Mouse (Mus musculus): ENCODE measurements around the gene Atxn2. TPM values are rescaled to one million over a fixed set of nuclear protein-coding genes. Genes with fewer than 3 reads are reported as not detected.
A peak's percentile ranks its signal among the peaks of the same experiment; 100 is the strongest.

Gene Atxn2
- polyA plus RNA-seq, 1 experiment from 2014 or later, result 38.9 TPM

GRCm38 (mm10) chr5:121809667-121810224, 98.6 kb downstream of the Atxn2 start:
- H3K27me3 ChIP-seq (ENCODE audit: insufficient read depth, low read length), result no peaks in the 10 kb centered on the region
- no peaks in the 10 kb centered on the region; the same call in 1 of the 2 replicates for H3K4me1 ChIP-seq (ENCODE audit: insufficient read depth, low read length)
- no peaks in the 10 kb centered on the region for H3K9me3 ChIP-seq (ENCODE audit: low read length)
- no peak overlapping the region for H3K9ac ChIP-seq (replicated peaks; ENCODE audit: low read length)
- H3K27ac ChIP-seq (ENCODE audit: low read length), result no peak overlapping the region
- peaks cover 46% of the 10 kb centered on the region for H3K36me3 ChIP-seq (ENCODE audit: insufficient read depth, low read length)
- 64% methylated on average over 5 of the region's 5 CpGs for WGBS
- ATAC-seq (ENCODE audit: low FRiP score, low TSS enrichment), result no peak
- no peak overlapping the region for H3K4me2 ChIP-seq (replicated peaks; ENCODE audit: low read depth, low read length)
- H3K4me3 ChIP-seq (ENCODE audit: low read length), result no peak overlapping the region

DNA sequence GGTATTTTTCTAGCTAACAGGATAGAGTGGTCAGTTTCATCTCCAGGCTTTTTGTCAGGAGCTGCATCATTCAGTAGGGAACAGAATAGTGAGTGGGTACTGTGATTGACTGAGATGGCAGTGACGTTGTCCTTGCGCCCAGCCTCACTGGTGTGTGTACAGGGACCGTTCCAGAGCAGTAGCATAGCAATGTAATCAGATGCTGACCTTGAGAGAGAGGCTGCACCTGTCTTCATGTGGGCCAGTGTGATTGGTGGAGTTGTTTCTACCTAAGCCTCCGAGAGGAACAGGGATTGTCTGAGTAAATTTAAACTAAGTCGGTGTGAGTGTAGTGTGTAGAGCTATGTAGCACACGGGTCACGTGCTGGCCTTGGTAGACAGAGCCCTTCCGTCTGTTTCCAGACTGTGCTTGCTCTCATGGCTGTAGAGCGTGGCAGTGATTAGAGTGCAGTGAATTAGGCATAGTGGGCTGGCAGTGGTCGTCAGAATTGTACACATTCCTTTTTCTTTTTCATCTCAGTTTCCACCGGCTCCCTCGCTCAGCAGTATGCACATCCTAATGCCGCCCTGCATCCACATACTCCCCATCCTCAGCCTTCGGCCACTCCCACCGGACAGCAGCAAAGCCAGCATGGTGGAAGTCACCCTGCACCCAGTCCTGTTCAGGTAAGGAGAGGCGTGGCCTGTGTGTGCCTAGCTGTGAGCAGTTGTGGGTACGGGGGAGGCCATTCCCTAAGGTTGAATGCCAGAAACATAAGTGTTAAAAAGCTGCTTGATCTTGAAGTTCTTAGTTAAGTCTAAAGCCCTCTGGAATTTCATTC, 99.4 kb downstream of the Atxn2 start:
- Histone ChIP-seq H3K4me1 (ENCODE audit: insufficient read depth, low read length) (no peaks in the 10 kb centered on the region; the same call in 1 of the 2 replicates), H3K36me3 (ENCODE audit: insufficient read depth, low read length) (peaks cover 50% of the 10 kb centered on the region), H3K4me2 (replicated peaks; ENCODE audit: low read depth, low read length) (no peak overlapping the region), H3K27ac (ENCODE audit: low read length) (no peak overlapping the region), H3K9me3 (ENCODE audit: low read length) (no peaks in the 10 kb centered on the region), H3K9ac (replicated peaks; ENCODE audit: low read length) (no peak overlapping the region), H3K4me3 (ENCODE audit: low read length) (no peak overlapping the region), H3K27me3 (ENCODE audit: insufficient read depth, low read length) (no peaks in the 10 kb centered on the region)
- WGBS, result 87% methylated on average over 17 of the region's 17 CpGs
- ATAC-seq (ENCODE audit: low FRiP score, low TSS enrichment), result no peak

DNA sequence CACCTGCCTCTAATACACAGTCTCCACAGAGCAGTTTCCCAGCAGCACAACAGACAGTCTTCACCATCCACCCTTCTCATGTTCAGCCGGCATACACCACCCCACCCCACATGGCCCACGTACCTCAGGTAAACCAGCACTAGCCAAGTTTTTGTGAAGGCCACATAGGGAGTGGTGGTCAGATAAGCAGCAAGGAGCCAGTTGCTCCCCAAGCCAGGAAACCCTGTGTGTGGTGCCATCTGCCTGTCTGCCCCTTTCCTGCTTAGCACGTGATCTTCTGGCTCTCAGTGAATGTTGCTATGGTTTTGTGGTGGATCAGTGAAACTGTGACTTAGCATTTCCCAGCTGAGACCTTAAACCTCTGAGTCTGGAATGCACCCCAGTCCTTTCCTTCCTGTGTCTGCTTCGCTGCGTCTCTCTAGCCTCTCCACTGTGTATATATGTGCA, 100.4 kb downstream of the Atxn2 start:
- Histone ChIP-seq H3K9me3 (ENCODE audit: low read length) (no peaks in the 10 kb centered on the region), H3K4me2 (replicated peaks; ENCODE audit: low read depth, low read length) (no peak overlapping the region), H3K36me3 (ENCODE audit: insufficient read depth, low read length) (peaks cover 60% of the 10 kb centered on the region), H3K27me3 (ENCODE audit: insufficient read depth, low read length) (no peaks in the 10 kb centered on the region), H3K4me1 (ENCODE audit: insufficient read depth, low read length) (no peaks in the 10 kb centered on the region; the same call in 1 of the 2 replicates), H3K27ac (ENCODE audit: low read length) (peak overlapping the region; percentile 20; the same call in 1 of the 2 replicates), H3K4me3 (ENCODE audit: low read length) (no peak overlapping the region), H3K9ac (replicated peaks; ENCODE audit: low read length) (no peak overlapping the region)
- WGBS, result 87% methylated on average over 5 of the region's 5 CpGs
- ATAC-seq (ENCODE audit: low FRiP score, low TSS enrichment), result no peak

- no peaks in the 10 kb centered on the region; the same call in 1 of the 2 replicates for H3K4me1 ChIP-seq (ENCODE audit: insufficient read depth, low read length)
- 80% methylated on average over 7 of the region's 7 CpGs for WGBS
Measured at GRCm38 (mm10) chr5:121812526-121813243, 101.5 kb downstream of the Atxn2 start.

DNA sequence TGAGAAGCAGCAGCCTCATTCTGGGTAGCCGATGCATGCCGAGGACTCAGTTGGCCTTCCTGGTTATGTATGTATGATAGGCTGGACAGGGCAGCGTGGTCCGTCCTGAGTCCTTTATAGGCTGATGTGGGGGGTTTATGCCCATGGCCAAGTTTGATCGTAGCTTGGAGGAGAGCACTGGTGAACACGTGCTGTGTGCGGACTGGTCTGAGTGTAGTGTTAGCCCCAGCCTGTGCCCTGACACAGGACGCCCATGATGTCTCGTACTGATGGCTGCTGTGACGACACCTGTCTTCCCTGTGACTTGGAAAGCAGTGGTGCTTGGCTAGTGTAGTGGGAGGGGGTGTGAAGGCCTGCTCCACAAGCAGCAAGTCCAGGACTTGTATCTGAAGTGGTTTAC, 102.6 kb downstream of the Atxn2 start:
- H3K4me1 ChIP-seq (ENCODE audit: insufficient read depth, low read length), result no peaks in the 10 kb centered on the region; the same call in 1 of the 2 replicates
- no peak overlapping the region for H3K27ac ChIP-seq (ENCODE audit: low read length)
- H3K27me3 ChIP-seq (ENCODE audit: insufficient read depth, low read length), result no peaks in the 10 kb centered on the region
- ATAC-seq (ENCODE audit: low FRiP score, low TSS enrichment), result no peak
- H3K9ac ChIP-seq (replicated peaks; ENCODE audit: low read length), result no peak overlapping the region
- H3K36me3 ChIP-seq (ENCODE audit: insufficient read depth, low read length), result peaks cover 82% of the 10 kb centered on the region
- no peak overlapping the region for H3K4me3 ChIP-seq (ENCODE audit: low read length)
- WGBS, result 87% methylated on average over 10 of the region's 10 CpGs
- no peaks in the 10 kb centered on the region for H3K9me3 ChIP-seq (ENCODE audit: low read length)
- no peak overlapping the region for H3K4me2 ChIP-seq (replicated peaks; ENCODE audit: low read depth, low read length)

More at GRCm38 (mm10) chr5:121812526-121813243, 101.5 kb downstream of the Atxn2 start:
- no peak overlapping the region for H3K9ac ChIP-seq (replicated peaks; ENCODE audit: low read length)
- H3K36me3 ChIP-seq (ENCODE audit: insufficient read depth, low read length), result peaks cover 72% of the 10 kb centered on the region
- H3K27ac ChIP-seq (ENCODE audit: low read length), result no peak overlapping the region
- H3K4me3 ChIP-seq (ENCODE audit: low read length), result no peak overlapping the region
- H3K4me2 ChIP-seq (replicated peaks; ENCODE audit: low read depth, low read length), result no peak overlapping the region
- H3K9me3 ChIP-seq (ENCODE audit: low read length), result no peaks in the 10 kb centered on the region
- H3K27me3 ChIP-seq (ENCODE audit: insufficient read depth, low read length), result no peaks in the 10 kb centered on the region
- ATAC-seq (ENCODE audit: low FRiP score, low TSS enrichment), result no peak

DNA sequence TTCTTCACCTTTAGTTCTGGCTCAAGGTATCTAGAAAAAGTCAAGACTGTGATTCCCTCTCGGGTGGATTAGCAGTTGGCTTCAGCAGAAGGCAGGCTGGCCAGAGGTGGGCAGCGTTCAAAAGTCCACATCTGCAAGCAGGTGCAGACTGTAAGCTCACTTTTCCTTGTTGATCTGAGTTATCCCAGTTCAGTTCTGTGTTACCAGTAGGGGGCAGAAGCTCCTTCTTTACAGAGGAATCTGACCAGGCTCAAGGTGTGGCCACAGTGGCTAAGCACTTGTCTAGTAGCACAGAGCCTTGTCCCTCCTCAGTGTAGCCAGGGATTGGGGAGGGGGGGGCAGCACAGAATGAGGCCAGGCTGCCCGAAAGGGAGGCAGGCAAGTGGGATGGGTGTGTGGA, 103.9 kb downstream of the Atxn2 start:
- Histone ChIP-seq H3K4me2 (replicated peaks; ENCODE audit: low read depth, low read length) (no peak overlapping the region), H3K27me3 (ENCODE audit: insufficient read depth, low read length) (no peaks in the 10 kb centered on the region)

DNA sequence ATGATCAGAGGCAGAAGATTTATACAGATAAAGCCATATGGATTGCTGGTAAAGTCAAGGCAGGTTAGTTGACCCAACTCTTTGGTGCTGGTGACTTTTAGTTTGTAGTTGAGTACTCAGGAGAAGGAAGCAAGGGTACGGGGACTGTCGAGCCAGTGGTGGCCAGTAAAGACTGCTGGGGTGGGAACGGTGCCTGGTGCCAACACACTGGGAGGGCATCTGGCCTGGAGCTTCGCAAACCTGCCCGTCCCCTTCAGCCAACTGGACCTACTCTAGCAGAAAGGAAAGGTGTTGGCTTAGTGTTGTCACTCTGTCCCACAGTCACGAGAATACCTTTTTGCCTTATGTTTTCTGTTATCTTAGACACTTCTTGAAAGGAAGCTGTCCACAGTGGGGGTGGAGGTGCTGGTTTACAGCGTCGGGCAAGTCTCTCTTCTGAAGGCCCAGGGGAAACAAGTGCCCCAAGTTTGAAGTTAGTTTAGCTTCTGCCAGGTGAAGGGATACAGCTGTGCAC, 104.8 kb downstream of the Atxn2 start:
- no peak for ATAC-seq (ENCODE audit: low FRiP score, low TSS enrichment)
- H3K4me2 ChIP-seq (replicated peaks; ENCODE audit: low read depth, low read length), result no peak overlapping the region
- H3K27ac ChIP-seq (ENCODE audit: low read length), result no peak overlapping the region
- H3K4me1 ChIP-seq (ENCODE audit: insufficient read depth, low read length), result no peaks in the 10 kb centered on the region
- no peaks in the 10 kb centered on the region for H3K9me3 ChIP-seq (ENCODE audit: low read length)
- H3K27me3 ChIP-seq (ENCODE audit: insufficient read depth, low read length), result no peaks in the 10 kb centered on the region
- WGBS, result 86% methylated on average over 8 of the region's 8 CpGs
- H3K36me3 ChIP-seq (ENCODE audit: insufficient read depth, low read length), result peaks cover 84% of the 10 kb centered on the region
- H3K9ac ChIP-seq (replicated peaks; ENCODE audit: low read length), result no peak overlapping the region
- no peak overlapping the region for H3K4me3 ChIP-seq (ENCODE audit: low read length)

More for the DNA sequence above, 103.9 kb downstream of the Atxn2 start:
- H3K9me3 ChIP-seq (ENCODE audit: low read length), result no peaks in the 10 kb centered on the region
- no peak overlapping the region for H3K9ac ChIP-seq (replicated peaks; ENCODE audit: low read length)
- H3K4me3 ChIP-seq (ENCODE audit: low read length), result no peak overlapping the region
- 59% methylated on average over 3 of the region's 3 CpGs for WGBS
- H3K27ac ChIP-seq (ENCODE audit: low read length), result no peak overlapping the region
- H3K4me1 ChIP-seq (ENCODE audit: insufficient read depth, low read length), result no peaks in the 10 kb centered on the region
- peak; percentile 35 for ATAC-seq (ENCODE audit: low FRiP score, low TSS enrichment)
- peaks cover 84% of the 10 kb centered on the region for H3K36me3 ChIP-seq (ENCODE audit: insufficient read depth, low read length)

- H3K9me3 ChIP-seq (ENCODE audit: low read length), result no peaks in the 10 kb centered on the region
- H3K27ac ChIP-seq (ENCODE audit: low read length), result no peak overlapping the region
- ATAC-seq (ENCODE audit: low FRiP score, low TSS enrichment), result no peak
- no peak overlapping the region for H3K4me3 ChIP-seq (ENCODE audit: low read length)
- 89% methylated on average over 2 of the region's 2 CpGs for WGBS
- H3K27me3 ChIP-seq (ENCODE audit: insufficient read depth, low read length), result no peaks in the 10 kb centered on the region
- H3K9ac ChIP-seq (replicated peaks; ENCODE audit: low read length), result no peak overlapping the region
- no peak overlapping the region for H3K4me2 ChIP-seq (replicated peaks; ENCODE audit: low read depth, low read length)
- H3K36me3 ChIP-seq (ENCODE audit: insufficient read depth, low read length), result peaks cover 82% of the 10 kb centered on the region
- H3K4me1 ChIP-seq (ENCODE audit: insufficient read depth, low read length), result no peaks in the 10 kb centered on the region
Measured at GRCm38 (mm10) chr5:121816611-121817010, 105.5 kb downstream of the Atxn2 start.

GRCm38 (mm10) chr5:121817551-121817950, 106.4 kb downstream of the Atxn2 start:
- Histone ChIP-seq H3K4me1 (ENCODE audit: insufficient read depth, low read length) (no peaks in the 10 kb centered on the region), H3K27ac (ENCODE audit: low read length) (no peak overlapping the region), H3K27me3 (ENCODE audit: insufficient read depth, low read length) (no peaks in the 10 kb centered on the region), H3K36me3 (ENCODE audit: insufficient read depth, low read length) (peaks cover 73% of the 10 kb centered on the region), H3K4me3 (ENCODE audit: low read length) (no peak overlapping the region), H3K4me2 (replicated peaks; ENCODE audit: low read depth, low read length) (no peak overlapping the region), H3K9ac (replicated peaks; ENCODE audit: low read length) (no peak overlapping the region), H3K9me3 (ENCODE audit: low read length) (no peaks in the 10 kb centered on the region)
- no peak for ATAC-seq (ENCODE audit: low FRiP score, low TSS enrichment)
- 82% methylated on average over 9 of the region's 9 CpGs for WGBS

Data from kidney, embryonic 16.5 days (tissue).